Mouse (Mus musculus) megakaryocyte, embryonic 14.5 days (primary cell): ENCODE measurements around the gene Methig1. TPM values are rescaled to one million over a fixed set of nuclear protein-coding genes. Genes with fewer than 3 reads are reported as not detected.

Experiments
- H3K27me3 ChIP-seq: replicated peaks from 2 replicates; pipeline ENCODE3; 2012; ENCODE audit warnings: inconsistent platforms
- H3K36me3 ChIP-seq: replicated peaks from 2 replicates; pipeline ENCODE3; 2012; ENCODE audit warnings: low read length, inconsistent platforms, mixed read lengths
- H3K4me1 ChIP-seq: 2 replicates; pipeline ENCODE4 v1.6.1; 2012; ENCODE audit warnings: inconsistent platforms
- H3K4me3 ChIP-seq: replicated peaks from 2 replicates; pipeline ENCODE3; 2012; ENCODE audit warnings: moderate library complexity, mild to moderate bottlenecking, inconsistent platforms
- H3K9me3 ChIP-seq: 2 replicates; pipeline ENCODE4 v1.6.1; 2012; ENCODE audit warnings: inconsistent platforms
- FLI1 ChIP-seq: IDR thresholded peaks from 2 replicates; pipeline ENCODE4 v1.6.1; 2012; ENCODE audit warnings: low read length, inconsistent platforms, mixed read lengths
- GATA1 ChIP-seq: IDR thresholded peaks from 3 replicates; pipeline ENCODE4 v1.6.1; 2012; ENCODE audit warnings: mixed read lengths, low read length, inconsistent platforms, borderline replicate concordance
- polyA plus RNA-seq: library from polyadenylated mRNA; stranded (reverse); fragments of >175 nt; gene quantifications from 2 replicates; pipeline ENCODE4 v1.2.3, GENCODE M21; 2012; ENCODE audit warnings: low replicate concordance; ENCODE audit not compliant: insufficient read depth

Gene Methig1
- polyA plus RNA-seq, 1 experiment, result not detected

- Histone ChIP-seq H3K9me3 (peaks cover 10% of the 10 kb centered on the region; the same call in 1 of the 2 replicates), H3K4me3 (peak overlapping the region; percentile 96), H3K4me1 (peaks cover 55% of the 10 kb centered on the region), H3K27me3 (peaks cover 45% of the 10 kb centered on the region), H3K36me3 (no peaks in the 10 kb centered on the region)
- no peak for TF ChIP-seq FLI1
- TF ChIP-seq GATA1, result no peak
These were observed 71.0 kb downstream of the Methig1 start for GRCm38 (mm10) chr15:100423916-100424315.

- peak within 1 kb of the TSS; percentile 96 for H3K4me3 ChIP-seq
- no peak for TF ChIP-seq FLI1
- TF ChIP-seq GATA1, result no peak
- H3K9me3 ChIP-seq, result peaks cover 10% of the 10 kb centered on the region; the same call in 1 of the 2 replicates
- H3K36me3 ChIP-seq, result no peaks in the 10 kb centered on the region
- peaks cover 49% of the 10 kb centered on the region for H3K4me1 ChIP-seq
- peaks cover 45% of the 10 kb centered on the region for H3K27me3 ChIP-seq
These were observed 71.6 kb downstream of the Methig1 start, which contains the start of gene Slc11a2 for GRCm38 (mm10) chr15:100424396-100425122. Slc11a2 (minus strand) TSS chr15:100425072.

- TF ChIP-seq FLI1 (no peak), GATA1 (no peak)
- Histone ChIP-seq H3K4me3 (no peak overlapping the region), H3K4me1 (peaks cover 32% of the 10 kb centered on the region), H3K27me3 (peaks cover 55% of the 10 kb centered on the region), H3K9me3 (peaks cover 10% of the 10 kb centered on the region; the same call in 1 of the 2 replicates), H3K36me3 (no peaks in the 10 kb centered on the region)
These were observed 75.5 kb downstream of the Methig1 start for GRCm38 (mm10) chr15:100428296-100428905.

- H3K36me3 ChIP-seq, result no peaks in the 10 kb centered on the region
- H3K4me3 ChIP-seq, result no peak overlapping the region
- peaks cover 43% of the 10 kb centered on the region for H3K27me3 ChIP-seq
- H3K4me1 ChIP-seq, result peaks cover 27% of the 10 kb centered on the region
- no peak for TF ChIP-seq GATA1
- no peak for TF ChIP-seq FLI1
- peaks cover 14% of the 10 kb centered on the region for H3K9me3 ChIP-seq
These were observed 77.1 kb downstream of the Methig1 start for GRCm38 (mm10) chr15:100429959-100430565.

GRCm38 (mm10) chr15:100433234-100433633, 80.3 kb downstream of the Methig1 start:
- H3K27me3 ChIP-seq, result peaks cover 20% of the 10 kb centered on the region

More at GRCm38 (mm10) chr15:100433234-100433633, 80.3 kb downstream of the Methig1 start:
- Histone ChIP-seq H3K36me3 (no peaks in the 10 kb centered on the region), H3K4me1 (peaks cover 27% of the 10 kb centered on the region), H3K4me3 (no peak overlapping the region), H3K9me3 (peaks cover 6% of the 10 kb centered on the region; the same call in 1 of the 2 replicates)
- TF ChIP-seq GATA1 (no peak), FLI1 (no peak)

Other genes starting within 250 kb of the Methig1 start
- gene Atf1, start 125.3 kb upstream of the Methig1 start, polyA plus RNA-seq, result 20.0 and 20.6 TPM in 2 replicates
- gene Tmprss12, start 72.3 kb upstream of the Methig1 start, polyA plus RNA-seq, result not detected in 2 replicates
- gene Mettl7a1, start 49.0 kb upstream of the Methig1 start, polyA plus RNA-seq, result 1.7 and 9.2 TPM in 2 replicates
- gene Mettl7a3, start 18.2 kb upstream of the Methig1 start, polyA plus RNA-seq, result not detected in 2 replicates
- gene Mettl7a2, start 51 bp downstream of the Methig1 start, polyA plus RNA-seq, result not detected in 2 replicates
- gene Higd1c, start 11.4 kb downstream of the Methig1 start, polyA plus RNA-seq, result not detected in 2 replicates
- not detected in 2 replicates for gene Gm5475, start 69.0 kb downstream of the Methig1 start, polyA plus RNA-seq
- gene Slc11a2, start 71.9 kb downstream of the Methig1 start, polyA plus RNA-seq, result 0.62 TPM in 1 of 2 replicates, not detected in the other
- 21.1 and 42.7 TPM in 2 replicates for gene Letmd1, start 115.9 kb downstream of the Methig1 start, polyA plus RNA-seq
- 0.46 TPM in 1 of 2 replicates, not detected in the other for gene Csrnp2, start 142.3 kb downstream of the Methig1 start, polyA plus RNA-seq
- gene Tfcp2, start 198.9 kb downstream of the Methig1 start, polyA plus RNA-seq, result 3.0 TPM in 1 of 2 replicates, not detected in the other
- 1.6 and 2.9 TPM in 2 replicates for gene Pou6f1, start 246.8 kb downstream of the Methig1 start, polyA plus RNA-seq